Mouse (Mus musculus) intestine, postnatal 0 days (tissue): ENCODE results near the gene Lgals2. TPM values are rescaled to one million over a fixed set of nuclear protein-coding genes. Genes with fewer than 3 reads are reported as not detected.
A peak's percentile ranks its signal among the peaks of the same experiment; 100 is the strongest.

Experiments
- ATAC-seq: fragments of 200-750 bp; cut with Nextera tagmentation; 2 replicates; pipeline ENCODE4 v1.8.0; 2017; ENCODE audit warnings: mild to moderate bottlenecking, moderate TSS enrichment, moderate library complexity
- H3K27ac ChIP-seq: fragments of 300-500 bp; sonication (generic); 2 replicates; pipeline ENCODE4 v1.5.1; 2014; ENCODE audit warnings: mild to moderate bottlenecking, low read depth, low read length, moderate library complexity
- H3K27me3 ChIP-seq: fragments of 300-500 bp; sonication (generic); replicated peaks from 2 replicates; pipeline ENCODE4 v1.6.1; 2014; ENCODE audit warnings: low read length, mixed read lengths; ENCODE audit not compliant: control insufficient read depth, insufficient read depth
- H3K36me3 ChIP-seq: fragments of 300-500 bp; sonication (generic); 2 replicates; pipeline ENCODE4 v1.6.1; 2014; ENCODE audit warnings: mild to moderate bottlenecking, moderate library complexity; ENCODE audit not compliant: control insufficient read depth, insufficient read depth
- H3K4me1 ChIP-seq: fragments of 300-500 bp; sonication (generic); replicated peaks from 2 replicates; pipeline ENCODE4 v1.6.1; 2014; ENCODE audit warnings: antibody characterized with exemption, low read length, mixed read lengths; ENCODE audit not compliant: control insufficient read depth, insufficient read depth
- H3K4me2 ChIP-seq: fragments of 300-500 bp; sonication (generic); replicated peaks from 2 replicates; pipeline ENCODE4 v1.6.1; 2014; ENCODE audit warnings: low read depth, mild to moderate bottlenecking, moderate library complexity
- H3K4me3 ChIP-seq: fragments of 300-500 bp; sonication (generic); 2 replicates; pipeline ENCODE4 v1.5.1; 2014; ENCODE audit warnings: low read depth, low read length
- H3K9ac ChIP-seq: fragments of 300-500 bp; sonication (generic); 2 replicates; pipeline ENCODE4 v1.6.1; 2014; ENCODE audit warnings: mild to moderate bottlenecking, low read depth, low read length
- H3K9me3 ChIP-seq: fragments of 300-500 bp; sonication (generic); 2 replicates; pipeline ENCODE4 v1.6.1; 2016; ENCODE audit warnings: mixed run types; ENCODE audit not compliant: control insufficient read depth
- CTCF ChIP-seq: sonication (generic); IDR thresholded peaks from 2 replicates; pipeline ENCODE4 v1.5.1; 2016; ENCODE audit warnings: low read depth, mild to moderate bottlenecking, control low read depth, antibody characterized with exemption, moderate library complexity
- WGBS: fragments of 180-500 bp; shearing (Covaris S2); extraction: QIAGEN DNeasy Blood & Tissue Kit; methylation state at CpG from one replicate; pipeline ENCODE4 v1.1.7; 2014; 5-methylcytosine and 5-hydroxymethylcytosine counted together
- polyA plus RNA-seq: library from polyadenylated mRNA; unstranded; fragments of >200 nt; fragmentation: Nextera tagmentation; extraction: Ambion mirVana; gene quantifications from 2 replicates; pipeline ENCODE4 v1.2.1, GENCODE M21; 2015

The Lgals2 gene
- polyA plus RNA-seq, 1 experiment from 2014 or later, result 787 TPM

GRCm38 (mm10) chr15:78815314-78816073, 39.8 kb downstream of the Lgals2 start:
- Histone ChIP-seq H3K27ac (no peak overlapping the region), H3K4me2 (peak overlapping the region; percentile 24; the same call in 1 of the 2 replicates), H3K4me3 (no peak overlapping the region), H3K9ac (no peak overlapping the region), H3K36me3 (no peaks in the 10 kb centered on the region), H3K4me1 (no peaks in the 10 kb centered on the region), H3K27me3 (no peaks in the 10 kb centered on the region), H3K9me3 (no peaks in the 10 kb centered on the region)
- peak; percentile 85 for ATAC-seq
- TF ChIP-seq CTCF, result no peak
- 20% methylated on average over 11 of the region's 11 CpGs for WGBS

GRCm38 (mm10) chr15:78813603-78814002, 41.7 kb downstream of the Lgals2 start:
- Histone ChIP-seq H3K27me3 (no peaks in the 10 kb centered on the region), H3K27ac (no peak overlapping the region), H3K4me2 (no peak overlapping the region), H3K36me3 (no peaks in the 10 kb centered on the region), H3K9ac (no peak overlapping the region), H3K4me1 (no peaks in the 10 kb centered on the region), H3K4me3 (no peak overlapping the region), H3K9me3 (no peaks in the 10 kb centered on the region)
- 70% methylated on average over 4 of the region's 4 CpGs for WGBS
- no peak for ATAC-seq
- TF ChIP-seq CTCF, result no peak

GRCm38 (mm10) chr15:78810146-78810545, 45.2 kb downstream of the Lgals2 start:
- 0 out of 2 replicates have a peak, but pooled peaks cover 4% of the 10 kb centered on the region for H3K4me1 ChIP-seq
- H3K27me3 ChIP-seq, result no peaks in the 10 kb centered on the region
- ATAC-seq, result no peak
- no peak overlapping the region for H3K27ac ChIP-seq
- no peaks in the 10 kb centered on the region for H3K36me3 ChIP-seq
- no peaks in the 10 kb centered on the region for H3K9me3 ChIP-seq
- no peak overlapping the region for H3K4me3 ChIP-seq
- 63% methylated on average over 9 of the region's 9 CpGs for WGBS
- no peak for TF ChIP-seq CTCF
- no peak overlapping the region for H3K4me2 ChIP-seq
- no peak overlapping the region for H3K9ac ChIP-seq

- 0 out of 2 replicates have a peak, but pooled peaks cover 4% of the 10 kb centered on the region for H3K4me1 ChIP-seq
Observed at GRCm38 (mm10) chr15:78809739-78810138, 45.6 kb downstream of the Lgals2 start.

GRCm38 (mm10) chr15:78808980-78809379, 46.3 kb downstream of the Lgals2 start:
- H3K36me3 ChIP-seq, result no peaks in the 10 kb centered on the region
- 94% methylated on average over 2 of the region's 2 CpGs for WGBS
- H3K4me3 ChIP-seq, result no peak overlapping the region
- H3K27ac ChIP-seq, result no peak overlapping the region
- H3K9me3 ChIP-seq, result no peaks in the 10 kb centered on the region
- no peaks in the 10 kb centered on the region for H3K27me3 ChIP-seq
- TF ChIP-seq CTCF, result no peak
- H3K9ac ChIP-seq, result no peak overlapping the region
- no peak for ATAC-seq
- peaks cover 5% of the 10 kb centered on the region; the same call in 1 of the 2 replicates for H3K4me1 ChIP-seq
- H3K4me2 ChIP-seq, result no peak overlapping the region

More at GRCm38 (mm10) chr15:78809739-78810138, 45.6 kb downstream of the Lgals2 start:
- Histone ChIP-seq H3K9ac (no peak overlapping the region), H3K27ac (no peak overlapping the region), H3K36me3 (no peaks in the 10 kb centered on the region), H3K4me2 (no peak overlapping the region), H3K4me3 (no peak overlapping the region), H3K9me3 (no peaks in the 10 kb centered on the region), H3K27me3 (no peaks in the 10 kb centered on the region)
- ATAC-seq, result no peak
- 55% methylated on average over 9 of the region's 9 CpGs for WGBS
- TF ChIP-seq CTCF, result no peak

- Histone ChIP-seq H3K4me3 (no peak overlapping the region), H3K27me3 (no peaks in the 10 kb centered on the region), H3K36me3 (no peaks in the 10 kb centered on the region), H3K9ac (no peak overlapping the region), H3K9me3 (no peaks in the 10 kb centered on the region), H3K4me2 (no peak overlapping the region), H3K27ac (no peak overlapping the region), H3K4me1 (peaks cover 10% of the 10 kb centered on the region)
- no peak for ATAC-seq
- 49% methylated on average over 3 of the region's 3 CpGs for WGBS
- no peak for TF ChIP-seq CTCF
Observed at GRCm38 (mm10) chr15:78807141-78807540, 48.2 kb downstream of the Lgals2 start.
